Mouse (Mus musculus): Measurements from ENCODE around the gene Mphosph6. TPM values are rescaled to one million over a fixed set of nuclear protein-coding genes. Genes with fewer than 3 reads are reported as not detected.

Gene Mphosph6
- polyA plus RNA-seq (2012) = 6.9 and 9.4 TPM in 2 replicates

GRCm38 (mm10) chr8:117801443-117802298, at the start of gene Mphosph6:
Gene Mphosph6 (minus strand): TSS chr8:117801943.

Other genes starting within 250 kb of the Mphosph6 start
- gene Sdr42e1, start 128.3 kb downstream of the Mphosph6 start, polyA plus RNA-seq (2012) = 0.50 and 0.91 TPM in 2 replicates
- not detected in 2 replicates for gene Hsd17b2, start 100.0 kb downstream of the Mphosph6 start, polyA plus RNA-seq (2012)